Mouse (Mus musculus): ENCODE measurements around the gene Zc3h10.
A peak's percentile ranks its signal among the peaks of the same experiment; 100 is the strongest.
"Not testable (repeated sequence)": the region's sequence is repeated elsewhere in the genome, so short reads cannot be mapped to it uniquely, and the experiment has no call there.

Gene Zc3h10

DNA sequence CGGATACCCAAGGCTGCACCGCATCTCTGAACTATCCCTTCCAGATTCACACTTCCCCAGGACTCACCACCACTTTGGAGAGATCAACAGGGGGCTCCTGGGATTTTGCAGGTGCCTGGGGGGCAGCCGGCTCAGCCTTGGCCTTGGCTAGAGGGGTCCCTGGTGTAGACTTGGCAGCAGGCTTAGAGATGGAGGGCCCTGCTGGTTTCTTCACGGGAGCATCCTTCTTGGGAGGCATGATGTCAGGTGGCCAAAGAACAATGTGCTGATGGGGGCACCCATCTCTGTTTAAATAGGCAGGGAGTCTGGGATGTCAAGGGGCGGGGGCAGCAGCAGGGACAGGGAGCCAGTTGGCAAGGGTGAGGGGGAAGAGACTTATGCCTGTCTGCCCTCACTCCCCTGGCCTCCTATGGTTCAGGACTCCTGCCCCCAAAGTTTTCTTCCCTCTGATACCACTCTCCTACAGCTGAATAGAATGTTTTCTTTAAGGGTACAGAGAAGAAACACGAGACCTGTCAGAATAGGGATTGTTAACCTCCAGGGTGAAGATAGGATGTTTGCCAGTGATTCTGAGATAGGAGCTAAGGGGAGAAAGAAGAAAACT lies 50.3 kb downstream of the Zc3h10 start:
- DNase-seq (ENCODE audit: extremely low spot score, low spot score) = no peak

DNA sequence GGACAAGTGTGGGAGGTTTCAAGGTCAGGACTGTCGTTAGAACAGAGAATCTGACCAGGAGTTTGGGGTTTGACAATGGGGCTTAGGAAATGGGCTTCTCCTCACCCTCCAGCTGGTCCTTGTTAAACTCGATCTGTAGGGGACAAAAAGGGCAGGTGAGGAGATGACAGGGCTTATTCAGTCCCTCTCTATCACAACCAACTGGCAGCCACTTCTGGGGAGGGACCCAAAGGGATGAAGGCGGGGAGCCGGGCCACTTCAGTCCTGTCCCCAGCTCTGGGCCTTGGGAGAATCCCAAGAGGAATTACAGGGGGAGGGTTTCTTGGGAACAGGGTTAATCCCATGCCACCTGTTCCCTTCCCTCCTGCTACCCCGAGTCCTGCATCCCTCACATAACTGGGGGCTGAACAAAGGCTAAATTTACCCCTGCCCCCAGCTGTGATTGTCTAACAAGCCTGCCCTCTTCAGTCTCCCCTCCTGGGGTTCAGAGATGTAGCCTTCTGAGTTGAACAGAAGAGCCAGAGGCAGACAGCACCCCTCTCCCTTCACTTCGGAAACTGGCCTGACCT lies 51.0 kb downstream of the Zc3h10 start:
- DNase-seq (ENCODE audit: extremely low spot score, low spot score) = no peak

- no peak for DNase-seq (ENCODE audit: extremely low spot score, low spot score)
Observed at GRCm38 (mm10) chr10:128495903-128496302, 51.7 kb downstream of the Zc3h10 start.

DNA sequence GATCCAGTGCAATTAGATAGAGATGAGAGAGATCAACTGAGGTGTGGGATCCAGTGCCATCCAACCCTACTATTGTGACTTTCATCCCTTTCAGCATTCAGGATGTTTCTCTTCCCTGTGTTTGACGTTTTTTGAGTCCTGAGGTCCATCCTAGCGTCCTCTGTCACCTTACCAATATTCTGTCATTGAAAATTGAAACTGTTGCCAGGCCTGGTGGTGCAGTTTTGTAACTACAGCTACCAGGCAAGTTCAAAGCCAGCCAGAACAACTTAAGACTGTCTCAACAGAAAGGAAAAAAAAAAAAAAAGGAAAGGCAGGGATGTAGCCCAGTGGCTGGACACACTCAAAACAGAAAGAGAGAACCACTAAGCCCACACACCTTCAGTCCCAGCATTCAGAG lies 52.3 kb downstream of the Zc3h10 start:
- DNase-seq (ENCODE audit: extremely low spot score, low spot score) = no peak

GRCm38 (mm10) chr10:128494667-128495245 lies 52.8 kb downstream of the Zc3h10 start:
- no peak for DNase-seq (ENCODE audit: extremely low spot score, low spot score)

DNA sequence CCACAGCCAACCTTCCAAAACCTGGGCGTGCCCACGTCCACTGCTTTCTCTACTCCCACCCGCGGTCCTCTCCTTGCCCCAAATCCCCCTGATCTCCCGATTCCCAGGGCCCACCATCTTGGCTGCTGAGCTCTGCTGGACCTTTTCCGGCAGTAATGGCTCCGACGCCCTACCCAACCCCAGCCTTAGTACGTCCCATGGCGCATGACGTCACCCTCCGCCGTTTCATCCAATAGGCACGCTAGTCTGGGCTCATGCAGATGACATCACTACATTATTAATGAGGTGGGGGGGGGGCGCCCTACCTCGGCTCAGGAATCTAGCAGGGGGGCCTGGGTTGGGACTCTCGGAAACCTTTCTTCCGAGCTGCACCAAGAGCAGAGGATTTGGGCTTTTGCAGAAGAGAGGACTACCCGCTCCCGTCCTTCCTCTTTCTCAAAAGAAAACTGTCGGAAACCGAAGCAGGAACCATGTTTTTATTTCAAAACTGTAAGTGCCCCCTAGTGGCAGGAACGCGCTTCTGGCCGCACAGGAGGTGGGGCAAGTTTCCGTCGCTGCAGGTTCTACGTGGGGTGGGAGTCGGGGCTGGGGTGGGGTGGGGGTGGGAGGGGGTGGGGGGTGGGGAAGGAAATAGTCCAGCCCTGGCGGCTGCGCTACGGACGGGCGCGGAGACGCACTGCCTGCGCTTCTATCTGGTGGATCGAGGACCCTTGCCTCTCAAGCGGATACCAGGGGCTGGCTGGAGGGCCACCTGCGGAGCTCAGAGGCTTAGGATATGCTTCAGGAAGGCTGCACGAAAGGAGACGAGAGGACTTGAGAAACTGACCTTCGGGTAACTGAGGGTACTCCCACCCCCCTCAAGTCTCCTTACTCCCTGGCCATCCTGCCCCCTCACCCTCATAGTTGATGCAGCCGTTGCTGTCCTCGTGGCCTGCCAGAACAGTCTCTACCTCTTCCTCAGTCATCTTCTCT lies 53.6 kb downstream of the Zc3h10 start, which contains the start of gene Myl6:
Gene Myl6 (minus strand): TSS at position 451 of the 972 bp plus-strand sequence.
- peak; percentile 97 for DNase-seq (ENCODE audit: extremely low spot score, low spot score)

- DNase-seq (ENCODE audit: extremely low spot score, low spot score) = no peak
Observed at GRCm38 (mm10) chr10:128493319-128493694, 54.3 kb downstream of the Zc3h10 start.

- peak; percentile 49 for DNase-seq (ENCODE audit: extremely low spot score, low spot score)
Observed at GRCm38 (mm10) chr10:128492633-128493311, 54.8 kb downstream of the Zc3h10 start.

- not testable (repeated sequence) for DNase-seq (ENCODE audit: extremely low spot score, low spot score)
Observed at GRCm38 (mm10) chr10:128492051-128492450, 55.5 kb downstream of the Zc3h10 start.
